Mouse (Mus musculus) B cell, adult (primary cell): ENCODE results near the gene Gdf15. TPM values are rescaled to one million over a fixed set of nuclear protein-coding genes. Genes with fewer than 3 reads are reported as not detected.

Source experiments
- total RNA-seq: library from RNA; stranded (reverse); gene quantifications from 4 replicates; pipeline ENCODE4 v1.2.4, GENCODE M21; 2023; ENCODE audit not compliant: inconsistent age

Gene Gdf15
- not detected in 4 replicates for total RNA-seq

GRCm38 (mm10) chr8:70632346-70632892 is at the start of gene Gdf15:
Gdf15 (minus strand) TSS chr8:70632456.

GRCm38 (mm10) chr8:70673079-70673856 is 41.0 kb upstream of the Gdf15 start, which contains the start of gene Lsm4:
Lsm4 (plus strand) TSS chr8:70673248.

GRCm38 (mm10) chr8:70660273-70660725 is 28.0 kb upstream of the Gdf15 start, which contains the start of gene Pgpep1:
Pgpep1 (minus strand) TSS chr8:70660388.

GRCm38 (mm10) chr8:70615894-70616293 is 16.4 kb downstream of the Gdf15 start, which contains the start of gene Lrrc25:
Lrrc25 (plus strand) TSS chr8:70616155.

GRCm38 (mm10) chr8:70608749-70609367 is 23.4 kb downstream of the Gdf15 start, which contains the start of gene Ssbp4:
Ssbp4 (minus strand) TSS chr8:70608872.

GRCm38 (mm10) chr8:70593961-70594609 is 38.2 kb downstream of the Gdf15 start, which contains the start of gene Isyna1:
Isyna1 (plus strand) TSS chr8:70594373.

Other genes with a start within 250 kb of the Gdf15 start
- 22.3 to 28.4 TPM (median 23.9 TPM) in 4 replicates for gene Crtc1, start 192.9 kb downstream of the Gdf15 start, total RNA-seq
- gene Klhl26, start 155.5 kb downstream of the Gdf15 start, total RNA-seq = 7.3 to 8.5 TPM (median 7.7 TPM) in 4 replicates
- gene Tmem59l, start 145.1 kb downstream of the Gdf15 start, total RNA-seq = not detected in 4 replicates
- gene Crlf1, start 139.3 kb downstream of the Gdf15 start, total RNA-seq = 1.4 TPM in 1 of 4 replicates, not detected in the others
- gene Rex1bd, start 125.7 kb downstream of the Gdf15 start, total RNA-seq = 28.9 to 47.2 TPM (median 37.2 TPM) in 4 replicates
- gene Uba52, start 121.7 kb downstream of the Gdf15 start, total RNA-seq = 2,371 to 2,974 TPM (median 2,811 TPM) in 4 replicates
- gene Fkbp8, start 104.7 kb downstream of the Gdf15 start, total RNA-seq = 246 to 268 TPM (median 258 TPM) in 4 replicates
- gene Kxd1, start 104.5 kb downstream of the Gdf15 start, total RNA-seq = 54.8 to 67.2 TPM (median 60.8 TPM) in 4 replicates
- gene Ell, start 93.0 kb downstream of the Gdf15 start, total RNA-seq = 27.0 to 37.0 TPM (median 32.5 TPM) in 4 replicates
- 95.3 to 112 TPM (median 100 TPM) in 4 replicates for gene Isyna1, start 38.1 kb downstream of the Gdf15 start, total RNA-seq
- 61.1 to 68.9 TPM (median 66.7 TPM) in 4 replicates for gene Ssbp4, start 23.6 kb downstream of the Gdf15 start, total RNA-seq
- 4.0 to 6.8 TPM (median 5.4 TPM) in 4 replicates for gene Lrrc25, start 16.3 kb downstream of the Gdf15 start, total RNA-seq
- gene Pgpep1, start 27.9 kb upstream of the Gdf15 start, total RNA-seq = 7.3 to 13.8 TPM (median 11.9 TPM) in 4 replicates
- gene Lsm4, start 40.8 kb upstream of the Gdf15 start, total RNA-seq = 110 to 142 TPM (median 130 TPM) in 4 replicates
- 2,155 to 2,567 TPM (median 2,406 TPM) in 4 replicates for gene Jund, start 66.5 kb upstream of the Gdf15 start, total RNA-seq
- gene Iqcn, start 71.0 kb upstream of the Gdf15 start, total RNA-seq = 40.3 to 68.5 TPM (median 46.5 TPM) in 4 replicates
- gene Gm3336, start 86.1 kb upstream of the Gdf15 start, total RNA-seq = 0.87 to 2.4 TPM in 2 of 4 replicates, not detected in the others
- 2.7 to 6.0 TPM (median 3.9 TPM) in 4 replicates for gene Pde4c, start 91.3 kb upstream of the Gdf15 start, total RNA-seq
- 8.1 to 11.7 TPM (median 10.3 TPM) in 4 replicates for gene Rab3a, start 122.2 kb upstream of the Gdf15 start, total RNA-seq
- 23.5 to 28.2 TPM (median 25.8 TPM) in 4 replicates for gene Mpv17l2, start 128.5 kb upstream of the Gdf15 start, total RNA-seq
- 23.1 to 25.4 TPM (median 24.1 TPM) in 4 replicates for gene Pik3r2, start 144.3 kb upstream of the Gdf15 start, total RNA-seq
- gene Mast3, start 172.6 kb upstream of the Gdf15 start, total RNA-seq = 195 to 225 TPM (median 218 TPM) in 4 replicates
- gene Il12rb1, start 176.0 kb upstream of the Gdf15 start, total RNA-seq = 0.70 to 2.7 TPM (median 1.5 TPM) in 4 replicates
- gene Arrdc2, start 207.3 kb upstream of the Gdf15 start, total RNA-seq = 19.3 to 21.0 TPM (median 20.2 TPM) in 4 replicates
- 0.15 to 0.18 TPM in 2 of 4 replicates, not detected in the others for gene Kcnn1, start 230.8 kb upstream of the Gdf15 start, total RNA-seq
- gene Ccdc124, start 241.5 kb upstream of the Gdf15 start, total RNA-seq = 36.9 to 45.2 TPM (median 43.9 TPM) in 4 replicates